In the genomic region with DNA sequence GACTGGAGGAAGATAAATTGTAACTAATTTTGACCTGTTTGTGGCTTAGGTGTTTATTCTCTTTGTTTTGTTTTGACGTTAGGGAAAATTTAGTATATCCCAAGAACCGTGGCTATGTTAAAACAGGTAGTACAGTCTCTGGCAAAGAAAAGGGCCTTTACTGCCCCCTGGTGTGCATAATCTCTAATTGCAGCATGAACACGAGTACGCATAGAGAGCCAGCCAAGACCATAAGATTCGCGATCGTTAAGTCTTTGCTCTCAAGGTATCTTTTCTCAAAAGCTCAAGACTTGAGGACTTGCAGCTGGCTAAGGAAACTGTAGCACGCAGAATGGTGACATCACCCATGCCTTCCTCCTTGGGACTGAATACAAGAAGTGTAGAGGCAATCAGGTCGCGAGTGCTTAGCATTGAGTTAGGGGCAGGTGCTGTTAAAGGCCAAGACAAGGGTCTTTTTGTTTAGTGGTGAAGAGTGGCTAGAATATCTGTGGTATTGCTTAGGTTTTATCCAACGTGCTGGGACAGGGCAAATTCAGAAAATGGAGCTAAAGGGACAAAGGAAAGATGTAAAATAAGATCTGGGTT, we compare ENCODE assay signal across 9 mouse cellular contexts. TPM values are rescaled to one million over a fixed set of nuclear protein-coding genes. Genes with fewer than 3 reads are reported as not detected.
DNase-seq lines count a peak whose midpoint lies in the region; ATAC-seq and TF ChIP-seq lines count a peak whose summit lies in the region.
"Had no signal": no experiment of that assay in that cellular context is flagged by ENCODE, and none has a peak within 500 bp of the region (broad histone marks: within the 10 kb centered on the region; RNA-seq: fewer than 3 reads in every experiment).

No protein-coding gene starts in this region.

- H3K9me3 ChIP-seq in embryonic facial prominence, embryonic 12.5 days = no peaks in the 10 kb centered on the region
- H3K9me3 ChIP-seq in heart, embryonic 14.5 days (ENCODE audit: control insufficient read depth, low read length) = 0 out of 2 replicates have a peak, but pooled peaks cover 5% of the 10 kb centered on the region
- peaks cover 3% of the 10 kb centered on the region for H3K9me3 ChIP-seq in kidney, embryonic 16.5 days (ENCODE audit: low read length)
- 0 out of 2 replicates have a peak, but pooled peaks cover 3% of the 10 kb centered on the region for H3K9me3 ChIP-seq in limb, embryonic 14.5 days (ENCODE audit: control insufficient read depth, low read length)
- H3K9me3 ChIP-seq in midbrain, postnatal 0 days (ENCODE audit: low read length) = no peaks in the 10 kb centered on the region; the same call in 1 of the 2 replicates
- no peaks in the 10 kb centered on the region for H3K9me3 ChIP-seq in stomach, postnatal 0 days (ENCODE audit: control insufficient read depth, low read length)

- H3K27me3 ChIP-seq in embryonic facial prominence, embryonic 12.5 days = no peaks in the 10 kb centered on the region
- H3K27me3 ChIP-seq in heart, embryonic 14.5 days (ENCODE audit: control insufficient read depth, insufficient read depth, low read length) = no peaks in the 10 kb centered on the region
- H3K27me3 ChIP-seq in kidney, embryonic 16.5 days (ENCODE audit: insufficient read depth, low read length) = no peaks in the 10 kb centered on the region
- no peaks in the 10 kb centered on the region for H3K27me3 ChIP-seq in limb, embryonic 14.5 days (ENCODE audit: control insufficient read depth, insufficient read depth, low read length)
- no peaks in the 10 kb centered on the region for H3K27me3 ChIP-seq in midbrain, postnatal 0 days (ENCODE audit: insufficient read depth, low read length)
- no peaks in the 10 kb centered on the region for H3K27me3 ChIP-seq in stomach, postnatal 0 days (ENCODE audit: control insufficient read depth, insufficient read depth, low read length)

- peak; percentile 73 for DNase-seq in adrenal gland, postnatal 14 days
- peak; percentile 58 for DNase-seq in limb, embryonic 14.5 days (ENCODE audit: low spot score)
- DNase-seq in midbrain, postnatal 0 days (ENCODE audit: low spot score) = peak; percentile 76
- peak; percentile 59 for DNase-seq in stomach, postnatal 0 days (ENCODE audit: low spot score)

- TF ChIP-seq CTCF in midbrain, postnatal 0 days (IDR thresholded peaks at IDR 0.05) = peak; percentile 76
- peak; percentile 82 for TF ChIP-seq CTCF in stomach, postnatal 0 days (IDR thresholded peaks at IDR 0.05; ENCODE audit: low read depth)

- H3K27ac ChIP-seq in embryonic facial prominence, embryonic 12.5 days = no peak overlapping the region
- H3K27ac ChIP-seq in heart, embryonic 14.5 days (replicated peaks in 1 of 2; ENCODE audit: control insufficient read depth in 1 of 2, insufficient read depth in 1 of 2, low read depth in 2 of 2, low read length in 2 of 2) = no peak overlapping the region
- H3K27ac ChIP-seq in kidney, embryonic 16.5 days (ENCODE audit: low read length) = no peak overlapping the region
- no peak overlapping the region for H3K27ac ChIP-seq in limb, embryonic 14.5 days (replicated peaks; ENCODE audit: low read depth, low read length)
- H3K27ac ChIP-seq in midbrain, postnatal 0 days (ENCODE audit: low read depth, low read length) = no peak overlapping the region
- H3K27ac ChIP-seq in stomach, postnatal 0 days (replicated peaks) = no peak overlapping the region

- no peak overlapping the region for H3K4me3 ChIP-seq in embryonic facial prominence, embryonic 12.5 days
- no peak overlapping the region for H3K4me3 ChIP-seq in heart, embryonic 14.5 days (ENCODE audit: control insufficient read depth in 1 of 2, insufficient read depth in 1 of 2, low read depth in 1 of 2, low read length in 2 of 2)
- H3K4me3 ChIP-seq in kidney, embryonic 16.5 days (ENCODE audit: low read length) = no peak overlapping the region
- H3K4me3 ChIP-seq in limb, embryonic 14.5 days (replicated peaks; ENCODE audit: low read length) = no peak overlapping the region
- H3K4me3 ChIP-seq in midbrain, postnatal 0 days (ENCODE audit: low read depth, low read length) = no peak overlapping the region
- no peak overlapping the region for H3K4me3 ChIP-seq in stomach, postnatal 0 days (ENCODE audit: low read depth, low read length)
- H3K4me3 ChIP-seq: erythroblast, embryonic 14.5 days had no signal

- H3K4me2 ChIP-seq in embryonic facial prominence, embryonic 12.5 days (replicated peaks) = 0 out of 2 replicates have a peak overlapping the region, but pooled peaks have one; percentile 11
- H3K4me2 ChIP-seq in heart, embryonic 14.5 days (ENCODE audit: low read length) = peak overlapping the region; percentile 32; the same call in 1 of the 2 replicates
- no peak overlapping the region for H3K4me2 ChIP-seq in kidney, embryonic 16.5 days (replicated peaks; ENCODE audit: low read depth, low read length)
- no peak overlapping the region for H3K4me2 ChIP-seq in limb, embryonic 14.5 days (replicated peaks; ENCODE audit: low read depth, low read length, severe bottlenecking)
- peak overlapping the region; percentile 5; the same call in 1 of the 2 replicates for H3K4me2 ChIP-seq in midbrain, postnatal 0 days (ENCODE audit: low read depth, low read length, poor library complexity, severe bottlenecking)
- no peak overlapping the region for H3K4me2 ChIP-seq in stomach, postnatal 0 days (replicated peaks; ENCODE audit: low read depth)

- H3K4me1 ChIP-seq in embryonic facial prominence, embryonic 12.5 days = no peaks in the 10 kb centered on the region
- no peaks in the 10 kb centered on the region for H3K4me1 ChIP-seq in heart, embryonic 14.5 days (ENCODE audit: control insufficient read depth in 2 of 2, insufficient read depth in 2 of 2, low read length in 2 of 2)
- no peaks in the 10 kb centered on the region for H3K4me1 ChIP-seq in kidney, embryonic 16.5 days (ENCODE audit: insufficient read depth, low read length)
- no peaks in the 10 kb centered on the region for H3K4me1 ChIP-seq in limb, embryonic 14.5 days (ENCODE audit: control insufficient read depth, insufficient read depth, low read length)
- no peaks in the 10 kb centered on the region for H3K4me1 ChIP-seq in midbrain, postnatal 0 days (ENCODE audit: insufficient read depth, low read length)
- no peaks in the 10 kb centered on the region for H3K4me1 ChIP-seq in stomach, postnatal 0 days (replicated peaks; ENCODE audit: control insufficient read depth, insufficient read depth)

- no peak for TF ChIP-seq EP300 in stomach, postnatal 0 days (optimal IDR thresholded peaks at IDR 0.05)

- H3K36me3 ChIP-seq in embryonic facial prominence, embryonic 12.5 days = no peaks in the 10 kb centered on the region
- no peaks in the 10 kb centered on the region for H3K36me3 ChIP-seq in heart, embryonic 14.5 days (ENCODE audit: control insufficient read depth, insufficient read depth, low read length)
- no peaks in the 10 kb centered on the region for H3K36me3 ChIP-seq in kidney, embryonic 16.5 days (ENCODE audit: insufficient read depth, low read length)
- H3K36me3 ChIP-seq in limb, embryonic 14.5 days (ENCODE audit: control insufficient read depth, insufficient read depth, low read length) = no peaks in the 10 kb centered on the region
- no peaks in the 10 kb centered on the region for H3K36me3 ChIP-seq in midbrain, postnatal 0 days (ENCODE audit: insufficient read depth, low read length)
- no peaks in the 10 kb centered on the region for H3K36me3 ChIP-seq in stomach, postnatal 0 days (ENCODE audit: control insufficient read depth, insufficient read depth, low read length)

- H3K9ac ChIP-seq in embryonic facial prominence, embryonic 12.5 days = no peak overlapping the region
- no peak overlapping the region for H3K9ac ChIP-seq in heart, embryonic 14.5 days (ENCODE audit: low read length)
- no peak overlapping the region for H3K9ac ChIP-seq in kidney, embryonic 16.5 days (replicated peaks; ENCODE audit: low read length)
- no peak overlapping the region for H3K9ac ChIP-seq in limb, embryonic 14.5 days (ENCODE audit: low read depth, low read length, severe bottlenecking)
- H3K9ac ChIP-seq in midbrain, postnatal 0 days (replicated peaks; ENCODE audit: low read length, poor library complexity, severe bottlenecking) = no peak overlapping the region
- no peak overlapping the region for H3K9ac ChIP-seq in stomach, postnatal 0 days (ENCODE audit: low read length)

- no peak for TF ChIP-seq POLR2A in limb, embryonic 14.5 days (IDR thresholded peaks at IDR 0.05; ENCODE audit: borderline replicate concordance, extremely low read depth, insufficient read depth, insufficient read length)

- peak; percentile 71 for ATAC-seq in CD4-positive, CD25-positive, alpha-beta regulatory T cell, adult 4 months
- no peak for ATAC-seq in embryonic facial prominence, embryonic 12.5 days (ENCODE audit: insufficient number of reproducible peaks, insufficient read depth, low FRiP score, low TSS enrichment)
- no peak for ATAC-seq in heart, embryonic 14.5 days (ENCODE audit: insufficient number of reproducible peaks, insufficient read depth, low FRiP score, low read depth)
- ATAC-seq in kidney, embryonic 16.5 days (ENCODE audit: low FRiP score, low TSS enrichment) = peak; percentile 39; the same call in 1 of the 2 replicates
- ATAC-seq in limb, embryonic 14.5 days (ENCODE audit: low FRiP score, low read depth) = no peak
- peak; percentile 71; the same call in 1 of the 2 replicates for ATAC-seq in midbrain, postnatal 0 days (ENCODE audit: low FRiP score)
- peak; percentile 52; the same call in 1 of the 2 replicates for ATAC-seq in stomach, postnatal 0 days (ENCODE audit: low FRiP score, low TSS enrichment)

- 26% methylated on average over 11 of the region's 11 CpGs for WGBS in embryonic facial prominence, embryonic 12.5 days
- 25% methylated on average over 11 of the region's 11 CpGs for WGBS in heart, embryonic 14.5 days
- 25% methylated on average over 11 of the region's 11 CpGs for WGBS in kidney, embryonic 16.5 days
- WGBS in limb, embryonic 14.5 days = 33% methylated on average over 11 of the region's 11 CpGs
- 29% methylated on average over 11 of the region's 11 CpGs for WGBS in midbrain, postnatal 0 days
- WGBS in stomach, postnatal 0 days = 23% methylated on average over 11 of the region's 11 CpGs

RNA-seq across cellular contexts. Expression of gene Prdx6, which starts 35.8 kb away (rescaled TPM):
- polyA plus RNA-seq in CD4-positive, CD25-positive, alpha-beta regulatory T cell, adult 4 months (2017; shearing (Covaris generic)) = 100 to 1,000 TPM; 272 to 325 TPM
- 401 and 414 TPM in 2 replicates for total RNA-seq in adrenal gland, postnatal 14 days (2021)
- polyA plus RNA-seq in embryonic facial prominence, embryonic 12.5 days (2016; fragmentation: Nextera tagmentation; extraction: Ambion mirVana) = 427 and 464 TPM in 2 replicates
- 383 and 410 TPM in 2 replicates for polyA plus RNA-seq in heart, embryonic 14.5 days (2014; fragmentation: Nextera tagmentation; extraction: Ambion mirVana)
- polyA plus RNA-seq in kidney, embryonic 16.5 days (2015; fragmentation: Nextera tagmentation; extraction: Ambion mirVana) = 485 and 505 TPM in 2 replicates
- polyA plus RNA-seq in limb, embryonic 14.5 days (2012; rRNA removed) = 145 and 150 TPM in 2 replicates
- polyA plus RNA-seq in limb, embryonic 14.5 days (2014; fragmentation: Nextera tagmentation; extraction: Ambion mirVana) = 368 and 370 TPM in 2 replicates
- 79.1 and 90.3 TPM in 2 replicates for total RNA-seq in midbrain, postnatal 0 days (2014; rRNA removed)
- polyA plus RNA-seq in midbrain, postnatal 0 days (2015; fragmentation: Nextera tagmentation; extraction: Ambion mirVana) = 159 and 160 TPM in 2 replicates
- polyA plus RNA-seq in stomach, postnatal 0 days (2015; fragmentation: Nextera tagmentation; extraction: Ambion mirVana) = 278 and 293 TPM in 2 replicates

Comparison
In these comparisons a context has a peak if more than half of its experiments do, and no peak if none do; other contexts are left out.
1. ATAC-seq: peak in CD4-positive, CD25-positive, alpha-beta regulatory T cell, adult 4 months (single experiment), kidney, embryonic 16.5 days (single experiment), midbrain, postnatal 0 days (single experiment) and stomach, postnatal 0 days (single experiment); none in embryonic facial prominence, embryonic 12.5 days (single experiment), heart, embryonic 14.5 days (single experiment) and limb, embryonic 14.5 days (single experiment).
2. H3K4me2 ChIP-seq: peak in embryonic facial prominence, embryonic 12.5 days (single experiment), heart, embryonic 14.5 days (single experiment) and midbrain, postnatal 0 days (single experiment); none in kidney, embryonic 16.5 days (single experiment), limb, embryonic 14.5 days (single experiment) and stomach, postnatal 0 days (single experiment).
3. Peak in every context shown above with its lines, with median percentiles within 50 percentile points of each other: DNase-seq.